In genomic region chr2:16860056-16860455, GRCm38 (mm10) we compare ENCODE assay signal across 23 mouse cellular contexts.
DNase-seq lines count a peak whose midpoint lies in the region; TF ChIP-seq lines count a peak whose summit lies in the region.
"Had no signal": no experiment of that assay in that cellular context is flagged by ENCODE, and none has a peak within 500 bp of the region (broad histone marks: within the 10 kb centered on the region; RNA-seq: fewer than 3 reads in every experiment).

No protein-coding gene starts in this region.

- intact Hi-C loops in heart, adult 2 months (cut with DNase I): no loop called here
- intact Hi-C loops in left cerebral cortex, postnatal 10 days (cut with DNase I): no loop called here

- H3K27ac ChIP-seq in heart, adult 2 months: no peak overlapping the region
- no peak overlapping the region for H3K27ac ChIP-seq in heart, embryonic 10.5 days
- H3K27ac ChIP-seq: embryonic facial prominence, embryonic 12.5 days; heart, embryonic 13.5 days; hindbrain, embryonic 10.5 days; kidney, postnatal 0 days; limb, embryonic 10.5 days; liver, embryonic 15.5 days; lung, embryonic 15.5 days; stomach, postnatal 0 days had no signal

- H3K9me3 ChIP-seq in heart, embryonic 10.5 days: no peaks in the 10 kb centered on the region
- H3K9me3 ChIP-seq: embryonic facial prominence, embryonic 12.5 days; heart, embryonic 13.5 days; hindbrain, embryonic 10.5 days; limb, embryonic 10.5 days; liver, embryonic 15.5 days; lung, embryonic 15.5 days had no signal

- WGBS in heart, adult 2 months: 70% methylated on average over 5 of the region's 5 CpGs
- WGBS in heart, embryonic 10.5 days: 92% methylated on average over 5 of the region's 5 CpGs

- no peaks in the 10 kb centered on the region; the same call in 1 of the 2 replicates for H3K4me1 ChIP-seq in heart, adult 2 months (ENCODE audit: control insufficient read depth, insufficient read depth, low read length)
- H3K4me1 ChIP-seq in heart, embryonic 10.5 days: no peaks in the 10 kb centered on the region
- H3K4me1 ChIP-seq: embryonic facial prominence, embryonic 12.5 days; heart, embryonic 13.5 days; hindbrain, embryonic 10.5 days; limb, embryonic 10.5 days; liver, embryonic 15.5 days; lung, embryonic 15.5 days had no signal

- TF ChIP-seq POLR2A in heart, adult 2 months (IDR thresholded peaks at IDR 0.05; ENCODE audit: insufficient read depth, low read depth, low read length): no peak

- no peaks in the 10 kb centered on the region for H3K27me3 ChIP-seq in heart, adult 2 months (ENCODE audit: control insufficient read depth, insufficient read depth, low read length)
- H3K27me3 ChIP-seq in heart, embryonic 10.5 days (ENCODE audit: insufficient read depth, poor library complexity, severe bottlenecking): no peaks in the 10 kb centered on the region
- H3K27me3 ChIP-seq: embryonic facial prominence, embryonic 12.5 days; heart, embryonic 13.5 days; liver, embryonic 15.5 days; lung, embryonic 15.5 days had no signal

- H3K36me3 ChIP-seq in heart, adult 2 months (ENCODE audit: control insufficient read depth, insufficient read depth, low read length): no peaks in the 10 kb centered on the region
- H3K36me3 ChIP-seq in heart, embryonic 10.5 days: no peaks in the 10 kb centered on the region
- H3K36me3 ChIP-seq: embryonic facial prominence, embryonic 12.5 days; heart, embryonic 13.5 days; hindbrain, embryonic 10.5 days; limb, embryonic 10.5 days; liver, embryonic 15.5 days; lung, embryonic 15.5 days had no signal

- no peaks in the 10 kb centered on the region for H3K79me2 ChIP-seq in heart, adult 2 months (replicated peaks; ENCODE audit: control insufficient read depth, insufficient read depth, low read length)

- peak; percentile 57 to 85 for DNase-seq in cerebellum, postnatal 10 days
- no peak for DNase-seq in cerebellum, adult 11-12 months
- DNase-seq in heart, adult 2 months: peak; percentile 26 to 51
- no peak for DNase-seq in heart, embryonic 10.5 days (ENCODE audit: low spot score)
- DNase-seq in kidney, adult 8-10 months: peak; percentile 9 to 41
- no peak for DNase-seq in kidney, adult 18-20 months
- DNase-seq in kidney, postnatal 36 days: peak; percentile 25 to 27
- DNase-seq in left cerebral cortex, postnatal 10 days (ENCODE audit: extremely low spot score in 1 of 2, low spot score in 2 of 2): no peak
- DNase-seq: adrenal gland, adult 8-10 months; cerebellum, adult 9-10 months; forebrain, postnatal 0 days; gastrocnemius, postnatal 14 days; liver; lung, postnatal 36 days; midbrain, embryonic 14.5 days had no signal

- TF ChIP-seq EP300 in heart, adult 2 months (IDR thresholded peaks at IDR 0.05; ENCODE audit: insufficient read depth, low read depth, low read length): peak; percentile 64; the same call in 1 of the 2 replicates

- H3K4me3 ChIP-seq in heart, adult 2 months: no peak overlapping the region
- H3K4me3 ChIP-seq in heart, embryonic 10.5 days: no peak overlapping the region
- H3K4me3 ChIP-seq: embryonic facial prominence, embryonic 12.5 days; heart, embryonic 13.5 days; hindbrain, embryonic 10.5 days; limb, embryonic 10.5 days; liver, embryonic 15.5 days; lung, embryonic 15.5 days had no signal

- H3K9ac ChIP-seq in heart, adult 2 months (ENCODE audit: low read depth, low read length): no peak overlapping the region
- H3K9ac ChIP-seq: embryonic facial prominence, embryonic 12.5 days; forebrain, postnatal 0 days; heart, embryonic 13.5 days; liver, embryonic 15.5 days; lung, embryonic 15.5 days had no signal

- no peak for TF ChIP-seq CTCF in heart, adult 2 months (IDR thresholded peaks at IDR 0.05)

Comparison
In these comparisons a context has a peak if more than half of its experiments do, and no peak if none do; other contexts are left out.
1. DNase-seq: peak in cerebellum, postnatal 10 days (2 of 2), heart, adult 2 months (2 of 2), kidney, adult 8-10 months (2 of 2) and kidney, postnatal 36 days (2 of 2); none in cerebellum, adult 11-12 months (single experiment), heart, embryonic 10.5 days (single experiment), kidney, adult 18-20 months (single experiment) and left cerebral cortex, postnatal 10 days (0 of 2).